Mouse (Mus musculus) forebrain, embryonic 16.5 days (tissue): ENCODE measurements at regions not wholly inside any gene's neighbourhood (a gene's known extent, or its start where the extent isn't known, plus 50 kb on each side); places are given as distances from the start of the nearest gene placed in this dataset.

Experiments used
- ATAC-seq: fragments of 200-750 bp; cut with Nextera tagmentation; 2 replicates; pipeline ENCODE4 v1.8.0; 2017; ENCODE audit warnings: mild to moderate bottlenecking, moderate library complexity
- H3K27ac ChIP-seq: fragments of 300-500 bp; sonication (generic); 2 replicates; pipeline ENCODE4 v1.5.1; 2014; ENCODE audit warnings: low read length, control low read depth
- H3K27me3 ChIP-seq: fragments of 300-500 bp; sonication (generic); replicated peaks from 2 replicates; pipeline ENCODE4 v1.6.1; 2014; ENCODE audit warnings: low read length; ENCODE audit not compliant: control insufficient read depth, insufficient read depth
- H3K36me3 ChIP-seq: fragments of 300-500 bp; sonication (generic); 2 replicates; pipeline ENCODE4 v1.6.1; 2014; ENCODE audit not compliant: control insufficient read depth, insufficient read depth
- H3K4me1 ChIP-seq: fragments of 300-500 bp; sonication (generic); replicated peaks from 2 replicates; pipeline ENCODE4 v1.6.1; 2014; ENCODE audit warnings: low read length; ENCODE audit not compliant: control insufficient read depth, insufficient read depth
- H3K4me2 ChIP-seq: fragments of 300-500 bp; sonication (generic); 2 replicates; pipeline ENCODE4 v1.6.1; 2014; ENCODE audit warnings: mild to moderate bottlenecking, low read length, control low read depth
- H3K4me3 ChIP-seq: fragments of 300-500 bp; sonication (generic); replicated peaks from 2 replicates; pipeline ENCODE4 v1.5.1; 2014; ENCODE audit warnings: mild to moderate bottlenecking, low read length, control low read depth
- H3K9ac ChIP-seq: fragments of 300-500 bp; sonication (generic); replicated peaks from 2 replicates; pipeline ENCODE4 v1.6.1; 2014; ENCODE audit warnings: low read depth, low read length, control low read depth
- H3K9me3 ChIP-seq: fragments of 300-500 bp; sonication (generic); 2 replicates; pipeline ENCODE4 v1.6.1; 2016; ENCODE audit warnings: low read length; ENCODE audit not compliant: control insufficient read depth
- WGBS: fragments of 180-500 bp; shearing (Covaris S2); extraction: QIAGEN DNeasy Blood & Tissue Kit; methylation state at CpG from one replicate; pipeline ENCODE4 v1.1.7; 2014; 5-methylcytosine and 5-hydroxymethylcytosine counted together

- no peak overlapping the region for H3K4me2 ChIP-seq
- no peaks in the 10 kb centered on the region for H3K36me3 ChIP-seq
- H3K4me3 ChIP-seq = no peak overlapping the region
- ATAC-seq = no peak
- H3K9ac ChIP-seq = no peak overlapping the region
- no peaks in the 10 kb centered on the region for H3K4me1 ChIP-seq
- no peaks in the 10 kb centered on the region for H3K27me3 ChIP-seq
- 87% methylated on average over 2 of the region's 2 CpGs for WGBS
- no peak overlapping the region for H3K27ac ChIP-seq
- H3K9me3 ChIP-seq = no peaks in the 10 kb centered on the region
Measured at GRCm38 (mm10) chr13:39566491-39566890, 605.8 kb upstream of the Slc35b3 start.

DNA sequence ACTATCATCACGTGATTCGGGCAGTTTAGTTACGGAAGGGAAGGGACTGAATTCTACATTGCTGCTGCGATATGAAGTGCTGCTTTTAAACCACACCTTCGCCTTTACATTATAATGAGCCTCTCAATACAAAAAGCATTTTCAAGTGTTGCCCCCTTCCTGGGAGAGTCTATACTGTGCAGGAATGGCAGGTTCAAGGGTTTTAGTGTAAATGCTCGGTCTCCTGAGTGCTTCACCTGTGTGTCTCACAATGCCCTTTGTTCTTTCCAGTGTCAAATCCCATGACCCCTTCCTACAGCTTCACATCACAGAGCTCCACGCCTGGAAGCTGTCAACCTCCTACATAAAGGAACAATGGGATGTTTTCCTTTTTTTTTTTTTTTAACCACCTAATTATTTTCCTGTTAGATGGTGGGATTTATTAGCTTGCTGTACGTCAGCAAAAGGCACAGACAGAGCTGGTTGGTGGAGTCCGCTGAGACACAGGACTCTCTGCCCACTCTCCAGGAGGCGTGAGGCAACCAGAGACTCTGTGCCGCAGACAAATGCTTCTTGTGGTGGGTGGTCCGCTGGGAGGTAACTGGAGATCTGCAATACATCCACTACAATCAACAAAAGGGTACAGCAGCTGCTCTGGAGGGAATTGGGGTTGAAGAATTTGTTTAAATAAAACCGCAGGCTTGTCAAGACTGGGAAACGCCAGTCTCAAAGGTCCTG, 577.2 kb upstream of the Slc35b3 start:
- Histone ChIP-seq H3K4me1 (no peaks in the 10 kb centered on the region), H3K27ac (no peak overlapping the region), H3K27me3 (no peaks in the 10 kb centered on the region), H3K4me2 (no peak overlapping the region), H3K9ac (no peak overlapping the region), H3K9me3 (no peaks in the 10 kb centered on the region), H3K4me3 (no peak overlapping the region), H3K36me3 (no peaks in the 10 kb centered on the region)
- ATAC-seq = no peak
- 40% methylated on average over 14 of the region's 14 CpGs for WGBS

DNA sequence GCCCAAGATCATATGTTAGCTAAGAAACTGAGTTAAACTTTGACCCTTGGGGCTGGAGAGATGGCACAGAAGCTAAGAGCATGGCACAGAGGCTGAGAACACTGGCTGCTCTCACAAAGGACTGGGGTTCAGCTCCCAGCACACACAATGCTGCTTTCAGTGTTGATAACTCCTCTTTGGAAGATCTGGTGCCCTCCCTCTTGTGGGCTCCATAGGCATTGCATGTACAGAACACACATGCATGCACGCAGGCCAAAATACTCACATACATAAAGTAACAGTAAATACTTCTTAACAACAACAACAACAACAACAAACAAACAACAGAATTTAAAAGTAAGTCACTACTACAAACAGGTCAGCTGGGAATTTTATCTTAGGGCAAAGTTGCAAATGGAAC, 565.8 kb upstream of the Slc35b3 start:
- Histone ChIP-seq H3K27ac (no peak overlapping the region), H3K4me1 (peaks cover 11% of the 10 kb centered on the region; the same call in 1 of the 2 replicates), H3K4me3 (no peak overlapping the region), H3K9me3 (no peaks in the 10 kb centered on the region), H3K4me2 (no peak overlapping the region), H3K36me3 (no peaks in the 10 kb centered on the region), H3K27me3 (no peaks in the 10 kb centered on the region), H3K9ac (no peak overlapping the region)
- 95% methylated on average over 1 of the region's 1 CpGs for WGBS
- no peak for ATAC-seq

DNA sequence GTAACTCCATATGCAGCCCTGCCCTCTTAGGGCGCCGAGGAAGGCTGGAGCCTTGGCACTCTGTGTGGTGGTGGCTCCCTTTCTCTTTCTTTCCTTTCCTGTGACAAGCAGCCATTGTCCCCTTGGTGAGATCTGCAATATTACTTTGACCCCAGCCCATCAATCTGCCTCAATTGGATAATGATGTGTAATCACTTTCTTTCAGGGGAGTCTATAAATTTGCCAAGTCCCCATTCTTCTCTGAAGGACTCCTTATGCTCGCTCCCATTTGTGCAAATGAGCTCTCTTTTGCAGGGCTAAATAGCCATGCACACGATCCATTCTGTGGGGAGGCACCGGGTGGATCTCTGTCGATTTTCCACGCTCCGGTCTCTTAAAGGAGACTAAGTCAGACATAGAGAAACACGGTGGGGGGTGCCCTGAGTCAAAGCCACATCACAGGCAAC, 563.2 kb upstream of the Slc35b3 start:
- peak; percentile 96 for ATAC-seq
- H3K9me3 ChIP-seq = no peaks in the 10 kb centered on the region
- H3K4me1 ChIP-seq = peaks cover 11% of the 10 kb centered on the region; the same call in 1 of the 2 replicates
- peak overlapping the region; percentile 16 for H3K4me2 ChIP-seq
- H3K4me3 ChIP-seq = no peak overlapping the region
- WGBS = 2% methylated on average over 9 of the region's 9 CpGs
- H3K9ac ChIP-seq = no peak overlapping the region
- H3K27me3 ChIP-seq = no peaks in the 10 kb centered on the region
- no peak overlapping the region for H3K27ac ChIP-seq
- no peaks in the 10 kb centered on the region for H3K36me3 ChIP-seq

- no peaks in the 10 kb centered on the region for H3K27me3 ChIP-seq
- ATAC-seq = peak; percentile 43; the same call in 1 of the 2 replicates
Measured at GRCm38 (mm10) chr13:39523246-39523850, 562.7 kb upstream of the Slc35b3 start.

GRCm38 (mm10) chr13:39520846-39521245, 560.2 kb upstream of the Slc35b3 start:
- Histone ChIP-seq H3K9ac (no peak overlapping the region), H3K4me3 (no peak overlapping the region), H3K4me2 (no peak overlapping the region), H3K36me3 (no peaks in the 10 kb centered on the region), H3K4me1 (peaks cover 11% of the 10 kb centered on the region; the same call in 1 of the 2 replicates), H3K9me3 (no peaks in the 10 kb centered on the region), H3K27me3 (no peaks in the 10 kb centered on the region), H3K27ac (no peak overlapping the region)
- 90% methylated on average over 9 of the region's 9 CpGs for WGBS
- ATAC-seq = no peak

More at GRCm38 (mm10) chr13:39523246-39523850, 562.7 kb upstream of the Slc35b3 start:
- Histone ChIP-seq H3K4me1 (peaks cover 11% of the 10 kb centered on the region; the same call in 1 of the 2 replicates), H3K4me3 (no peak overlapping the region), H3K9ac (no peak overlapping the region), H3K9me3 (no peaks in the 10 kb centered on the region), H3K36me3 (no peaks in the 10 kb centered on the region), H3K4me2 (no peak overlapping the region; the same call in 1 of the 2 replicates), H3K27ac (no peak overlapping the region)
- 11% methylated on average over 5 of the region's 5 CpGs for WGBS

DNA sequence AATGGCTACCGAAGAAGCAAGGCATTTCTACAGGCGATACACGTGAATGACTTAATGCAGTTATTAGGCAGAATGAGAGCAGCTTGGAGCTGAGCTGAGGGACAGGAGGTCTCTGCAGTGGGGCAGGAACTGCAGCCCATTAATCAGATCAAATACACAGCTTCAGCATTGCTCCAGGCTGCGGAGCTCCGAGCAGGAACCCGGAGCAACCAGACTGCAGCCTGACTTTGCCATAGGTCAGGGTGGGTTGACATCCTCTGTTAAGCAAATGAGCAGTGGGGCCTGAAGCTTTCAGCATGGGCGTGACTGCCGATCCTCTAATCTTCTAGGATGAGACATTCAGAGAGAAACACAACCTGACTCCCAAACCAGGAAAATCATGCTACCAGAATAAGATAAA, 555.4 kb upstream of the Slc35b3 start:
- H3K36me3 ChIP-seq = no peaks in the 10 kb centered on the region
- H3K4me2 ChIP-seq = no peak overlapping the region
- no peaks in the 10 kb centered on the region for H3K4me1 ChIP-seq
- no peak for ATAC-seq
- H3K27ac ChIP-seq = no peak overlapping the region
- no peak overlapping the region for H3K9ac ChIP-seq
- no peak overlapping the region for H3K4me3 ChIP-seq
- no peaks in the 10 kb centered on the region for H3K9me3 ChIP-seq
- WGBS = 76% methylated on average over 8 of the region's 8 CpGs
- no peaks in the 10 kb centered on the region for H3K27me3 ChIP-seq

- Histone ChIP-seq H3K4me1 (no peaks in the 10 kb centered on the region), H3K27ac (no peak overlapping the region), H3K9ac (no peak overlapping the region), H3K27me3 (no peaks in the 10 kb centered on the region), H3K9me3 (no peaks in the 10 kb centered on the region), H3K4me3 (no peak overlapping the region), H3K36me3 (no peaks in the 10 kb centered on the region), H3K4me2 (no peak overlapping the region)
- ATAC-seq = no peak
- 76% methylated on average over 7 of the region's 7 CpGs for WGBS
Measured at GRCm38 (mm10) chr13:39489806-39490205, 529.1 kb upstream of the Slc35b3 start.

DNA sequence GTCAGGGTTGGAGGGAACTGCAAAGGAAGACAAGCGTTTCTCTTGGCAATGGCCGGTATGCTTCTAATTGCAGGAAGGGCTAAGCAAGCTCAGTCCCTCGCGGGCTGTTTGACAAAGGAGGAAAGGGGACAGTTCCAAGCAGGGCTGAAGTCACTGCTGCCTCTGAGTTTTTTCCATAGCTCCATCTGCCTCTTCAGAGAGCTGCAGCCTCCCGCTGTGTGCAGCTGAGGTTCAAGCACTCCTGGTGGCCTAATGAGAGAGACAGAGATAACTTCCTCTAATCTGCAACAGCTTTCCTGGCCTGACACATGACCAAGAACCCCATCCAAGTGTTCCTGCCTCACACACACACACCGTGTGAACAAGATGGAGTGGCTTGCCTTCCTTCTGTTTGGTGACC, 511.9 kb upstream of the Slc35b3 start:
- H3K27me3 ChIP-seq = no peaks in the 10 kb centered on the region
- no peak overlapping the region for H3K9ac ChIP-seq
- WGBS = 62% methylated on average over 6 of the region's 6 CpGs
- H3K4me3 ChIP-seq = no peak overlapping the region
- no peak overlapping the region for H3K27ac ChIP-seq
- ATAC-seq = no peak
- no peak overlapping the region for H3K4me2 ChIP-seq
- no peaks in the 10 kb centered on the region for H3K9me3 ChIP-seq
- no peaks in the 10 kb centered on the region for H3K4me1 ChIP-seq
- H3K36me3 ChIP-seq = no peaks in the 10 kb centered on the region
